Mouse (Mus musculus): ENCODE measurements around the gene Creld2. TPM values are rescaled to one million over a fixed set of nuclear protein-coding genes. Genes with fewer than 3 reads are reported as not detected.

Gene Creld2
- polyA plus RNA-seq, 1 experiment from 2014 or later, result 123 TPM

GRCm38 (mm10) chr15:88854969-88855830 lies 35.8 kb downstream of the Creld2 start:
- Histone ChIP-seq H3K4me1 (ENCODE audit: control insufficient read depth, insufficient read depth, low read length) (peaks cover 40% of the 10 kb centered on the region), H3K36me3 (ENCODE audit: control insufficient read depth, insufficient read depth, low read length) (no peaks in the 10 kb centered on the region), H3K4me3 (ENCODE audit: low read length) (no peak overlapping the region), H3K27ac (ENCODE audit: low read length) (no peak overlapping the region), H3K27me3 (replicated peaks; ENCODE audit: control insufficient read depth, insufficient read depth, low read length) (no peaks in the 10 kb centered on the region), H3K9ac (ENCODE audit: low read depth, low read length) (peak overlapping the region; percentile 30; the same call in 1 of the 2 replicates), H3K4me2 (ENCODE audit: low read depth, low read length) (no peak overlapping the region), H3K9me3 (ENCODE audit: control insufficient read depth, low read length) (no peaks in the 10 kb centered on the region)
- WGBS, result 72% methylated on average over 15 of the region's 15 CpGs
- ATAC-seq, result no peak

- Histone ChIP-seq H3K4me3 (ENCODE audit: low read length) (no peak overlapping the region), H3K9ac (ENCODE audit: low read depth, low read length) (no peak overlapping the region), H3K4me1 (ENCODE audit: control insufficient read depth, insufficient read depth, low read length) (peaks cover 33% of the 10 kb centered on the region), H3K9me3 (ENCODE audit: control insufficient read depth, low read length) (no peaks in the 10 kb centered on the region), H3K4me2 (ENCODE audit: low read depth, low read length) (no peak overlapping the region), H3K36me3 (ENCODE audit: control insufficient read depth, insufficient read depth, low read length) (no peaks in the 10 kb centered on the region), H3K27ac (ENCODE audit: low read length) (no peak overlapping the region), H3K27me3 (replicated peaks; ENCODE audit: control insufficient read depth, insufficient read depth, low read length) (no peaks in the 10 kb centered on the region)
- 76% methylated on average over 6 of the region's 6 CpGs for WGBS
- no peak for ATAC-seq
Measured at GRCm38 (mm10) chr15:88855896-88856417, 36.5 kb downstream of the Creld2 start.

GRCm38 (mm10) chr15:88856613-88857012 lies 37.2 kb downstream of the Creld2 start:
- no peak for ATAC-seq
- Histone ChIP-seq H3K27me3 (replicated peaks; ENCODE audit: control insufficient read depth, insufficient read depth, low read length) (no peaks in the 10 kb centered on the region), H3K27ac (ENCODE audit: low read length) (no peak overlapping the region), H3K9me3 (ENCODE audit: control insufficient read depth, low read length) (no peaks in the 10 kb centered on the region), H3K4me2 (ENCODE audit: low read depth, low read length) (no peak overlapping the region), H3K4me3 (ENCODE audit: low read length) (no peak overlapping the region), H3K36me3 (ENCODE audit: control insufficient read depth, insufficient read depth, low read length) (no peaks in the 10 kb centered on the region), H3K4me1 (ENCODE audit: control insufficient read depth, insufficient read depth, low read length) (peaks cover 27% of the 10 kb centered on the region), H3K9ac (ENCODE audit: low read depth, low read length) (no peak overlapping the region)
- 83% methylated on average over 5 of the region's 5 CpGs for WGBS

- Histone ChIP-seq H3K27ac (ENCODE audit: low read length) (no peak overlapping the region), H3K36me3 (ENCODE audit: control insufficient read depth, insufficient read depth, low read length) (no peaks in the 10 kb centered on the region), H3K27me3 (replicated peaks; ENCODE audit: control insufficient read depth, insufficient read depth, low read length) (no peaks in the 10 kb centered on the region), H3K4me2 (ENCODE audit: low read depth, low read length) (no peak overlapping the region), H3K9me3 (ENCODE audit: control insufficient read depth, low read length) (no peaks in the 10 kb centered on the region), H3K4me1 (ENCODE audit: control insufficient read depth, insufficient read depth, low read length) (peaks cover 23% of the 10 kb centered on the region), H3K9ac (ENCODE audit: low read depth, low read length) (no peak overlapping the region), H3K4me3 (ENCODE audit: low read length) (no peak overlapping the region)
- WGBS, result 90% methylated on average over 7 of the region's 7 CpGs
- ATAC-seq, result no peak
Measured at GRCm38 (mm10) chr15:88857361-88857760, 37.9 kb downstream of the Creld2 start.

GRCm38 (mm10) chr15:88858141-88858541 lies 38.7 kb downstream of the Creld2 start:
- H3K27ac ChIP-seq (ENCODE audit: low read length), result no peak overlapping the region
- no peak overlapping the region for H3K4me2 ChIP-seq (ENCODE audit: low read depth, low read length)
- 90% methylated on average over 3 of the region's 3 CpGs for WGBS
- H3K4me1 ChIP-seq (ENCODE audit: control insufficient read depth, insufficient read depth, low read length), result peaks cover 22% of the 10 kb centered on the region
- H3K9ac ChIP-seq (ENCODE audit: low read depth, low read length), result 0 out of 2 replicates have a peak overlapping the region, but pooled peaks have one; percentile 1
- no peak overlapping the region for H3K4me3 ChIP-seq (ENCODE audit: low read length)
- H3K27me3 ChIP-seq (replicated peaks; ENCODE audit: control insufficient read depth, insufficient read depth, low read length), result no peaks in the 10 kb centered on the region
- H3K9me3 ChIP-seq (ENCODE audit: control insufficient read depth, low read length), result no peaks in the 10 kb centered on the region
- ATAC-seq, result no peak
- H3K36me3 ChIP-seq (ENCODE audit: control insufficient read depth, insufficient read depth, low read length), result no peaks in the 10 kb centered on the region

GRCm38 (mm10) chr15:88858707-88859106 lies 39.3 kb downstream of the Creld2 start:
- 75% methylated on average over 2 of the region's 2 CpGs for WGBS
- Histone ChIP-seq H3K4me1 (ENCODE audit: control insufficient read depth, insufficient read depth, low read length) (peaks cover 21% of the 10 kb centered on the region), H3K9me3 (ENCODE audit: control insufficient read depth, low read length) (no peaks in the 10 kb centered on the region), H3K4me2 (ENCODE audit: low read depth, low read length) (no peak overlapping the region), H3K9ac (ENCODE audit: low read depth, low read length) (no peak overlapping the region), H3K4me3 (ENCODE audit: low read length) (no peak overlapping the region), H3K27ac (ENCODE audit: low read length) (no peak overlapping the region), H3K36me3 (ENCODE audit: control insufficient read depth, insufficient read depth, low read length) (no peaks in the 10 kb centered on the region), H3K27me3 (replicated peaks; ENCODE audit: control insufficient read depth, insufficient read depth, low read length) (no peaks in the 10 kb centered on the region)
- no peak for ATAC-seq

GRCm38 (mm10) chr15:88859206-88859970 lies 39.9 kb downstream of the Creld2 start:
- no peak overlapping the region for H3K27ac ChIP-seq (ENCODE audit: low read length)
- no peak for ATAC-seq
- no peaks in the 10 kb centered on the region for H3K27me3 ChIP-seq (replicated peaks; ENCODE audit: control insufficient read depth, insufficient read depth, low read length)
- no peak overlapping the region for H3K4me2 ChIP-seq (ENCODE audit: low read depth, low read length)
- peaks cover 2% of the 10 kb centered on the region; the same call in 1 of the 2 replicates for H3K36me3 ChIP-seq (ENCODE audit: control insufficient read depth, insufficient read depth, low read length)
- H3K4me3 ChIP-seq (ENCODE audit: low read length), result no peak overlapping the region
- 71% methylated on average over 8 of the region's 8 CpGs for WGBS
- peaks cover 21% of the 10 kb centered on the region for H3K4me1 ChIP-seq (ENCODE audit: control insufficient read depth, insufficient read depth, low read length)
- no peaks in the 10 kb centered on the region for H3K9me3 ChIP-seq (ENCODE audit: control insufficient read depth, low read length)
- no peak overlapping the region for H3K9ac ChIP-seq (ENCODE audit: low read depth, low read length)

GRCm38 (mm10) chr15:88860781-88861180 lies 41.3 kb downstream of the Creld2 start:
- Histone ChIP-seq H3K27ac (ENCODE audit: low read length) (no peak overlapping the region), H3K27me3 (replicated peaks; ENCODE audit: control insufficient read depth, insufficient read depth, low read length) (no peaks in the 10 kb centered on the region), H3K4me2 (ENCODE audit: low read depth, low read length) (no peak overlapping the region), H3K9me3 (ENCODE audit: control insufficient read depth, low read length) (no peaks in the 10 kb centered on the region), H3K4me1 (ENCODE audit: control insufficient read depth, insufficient read depth, low read length) (peaks cover 17% of the 10 kb centered on the region), H3K4me3 (ENCODE audit: low read length) (no peak overlapping the region), H3K36me3 (ENCODE audit: control insufficient read depth, insufficient read depth, low read length) (peaks cover 11% of the 10 kb centered on the region), H3K9ac (ENCODE audit: low read depth, low read length) (no peak overlapping the region)
- 93% methylated on average over 3 of the region's 3 CpGs for WGBS
- no peak for ATAC-seq
